Mouse (Mus musculus): ENCODE results near the gene Tnfsf13.

GRCm38 (mm10) chr11:69716953-69717352 lies 31.4 kb upstream of the Tnfsf13 start:
- no peak for TF ChIP-seq JUND (IDR thresholded peaks at IDR 0.05; ENCODE audit: low read depth, low read length)
- no peak for TF ChIP-seq MYB (IDR thresholded peaks at IDR 0.05; ENCODE audit: low read depth, low read length)
- no peak for TF ChIP-seq MAX (IDR thresholded peaks at IDR 0.05; ENCODE audit: low read length)

All from MEL (cell line).